Mouse (Mus musculus): ENCODE measurements around the gene Nf1.

Nf1 gene

GRCm38 (mm10) chr11:79577741-79578140, 238.2 kb downstream of the Nf1 start:
- peak; percentile 63 to 91 for DNase-seq (ENCODE audit: inconsistent age in 2 of 2, low spot score in 1 of 2)

- DNase-seq (ENCODE audit: inconsistent age in 2 of 2, low spot score in 1 of 2) = no peak
Observed at GRCm38 (mm10) chr11:79580660-79581059, 241.2 kb downstream of the Nf1 start.

GRCm38 (mm10) chr11:79581257-79581656, 241.8 kb downstream of the Nf1 start:
- DNase-seq (ENCODE audit: inconsistent age in 2 of 2, low spot score in 1 of 2) = no peak

GRCm38 (mm10) chr11:79584191-79584590, 244.7 kb downstream of the Nf1 start:
- DNase-seq (ENCODE audit: inconsistent age in 2 of 2, low spot score in 1 of 2) = peak; percentile 45 to 82

GRCm38 (mm10) chr11:79589317-79590075, 250.0 kb downstream of the Nf1 start:
- peak in 1 of 2 experiments; percentile 39 for DNase-seq (ENCODE audit: inconsistent age in 2 of 2, low spot score in 1 of 2)

GRCm38 (mm10) chr11:79590664-79591590, 251.4 kb downstream of the Nf1 start, which contains the start of gene Rab11fip4:
Rab11fip4 (plus strand) TSS chr11:79591212.
- DNase-seq (ENCODE audit: inconsistent age in 2 of 2, low spot score in 1 of 2) = peak; percentile 22 to 58

GRCm38 (mm10) chr11:79591591-79591975, 252.1 kb downstream of the Nf1 start:
- peak in 1 of 2 experiments; percentile 38 for DNase-seq (ENCODE audit: inconsistent age in 2 of 2, low spot score in 1 of 2)

- no peak for DNase-seq (ENCODE audit: inconsistent age in 2 of 2, low spot score in 1 of 2)
Observed at GRCm38 (mm10) chr11:79593495-79593894, 254.0 kb downstream of the Nf1 start.

GRCm38 (mm10) chr11:79610454-79610853, 271.0 kb downstream of the Nf1 start:
- no peak for DNase-seq (ENCODE audit: inconsistent age in 2 of 2, low spot score in 1 of 2)

GRCm38 (mm10) chr11:79611011-79611666, 271.6 kb downstream of the Nf1 start:
- peak in 1 of 2 experiments; percentile 35 for DNase-seq (ENCODE audit: inconsistent age in 2 of 2, low spot score in 1 of 2)

- DNase-seq (ENCODE audit: inconsistent age in 2 of 2, low spot score in 1 of 2) = no peak
Observed at GRCm38 (mm10) chr11:79612046-79612600, 272.6 kb downstream of the Nf1 start.

- no peak for DNase-seq (ENCODE audit: inconsistent age in 2 of 2, low spot score in 1 of 2)
Observed at GRCm38 (mm10) chr11:79613084-79613483, 273.6 kb downstream of the Nf1 start.

- no peak for DNase-seq (ENCODE audit: inconsistent age in 2 of 2, low spot score in 1 of 2)
Observed at GRCm38 (mm10) chr11:79613711-79614110, 274.2 kb downstream of the Nf1 start.

- no peak for DNase-seq (ENCODE audit: inconsistent age in 2 of 2, low spot score in 1 of 2)
Observed at GRCm38 (mm10) chr11:79614880-79615279, 275.4 kb downstream of the Nf1 start.

GRCm38 (mm10) chr11:79615871-79616270, 276.4 kb downstream of the Nf1 start:
- DNase-seq (ENCODE audit: inconsistent age in 2 of 2, low spot score in 1 of 2) = no peak

- no peak for DNase-seq (ENCODE audit: inconsistent age in 2 of 2, low spot score in 1 of 2)
Observed at GRCm38 (mm10) chr11:79617991-79618390, 278.5 kb downstream of the Nf1 start.

- no peak for DNase-seq (ENCODE audit: inconsistent age in 2 of 2, low spot score in 1 of 2)
Observed at GRCm38 (mm10) chr11:79623029-79623428, 283.5 kb downstream of the Nf1 start.

GRCm38 (mm10) chr11:79624801-79625302, 285.4 kb downstream of the Nf1 start:
- peak; percentile 62 to 89 for DNase-seq (ENCODE audit: inconsistent age in 2 of 2, low spot score in 1 of 2)

GRCm38 (mm10) chr11:79628716-79629115, 289.2 kb downstream of the Nf1 start:
- no peak for DNase-seq (ENCODE audit: inconsistent age in 2 of 2, low spot score in 1 of 2)

- DNase-seq (ENCODE audit: inconsistent age in 2 of 2, low spot score in 1 of 2) = no peak
Observed at GRCm38 (mm10) chr11:79629752-79630374, 290.4 kb downstream of the Nf1 start.

Data from adrenal gland, adult (tissue).